Mouse (Mus musculus) hindbrain, embryonic 12.5 days (tissue): Measurements from ENCODE around the gene Clk3. TPM values are rescaled to one million over a fixed set of nuclear protein-coding genes. Genes with fewer than 3 reads are reported as not detected.
A peak's percentile ranks its signal among the peaks of the same experiment; 100 is the strongest.
"Not testable (repeated sequence)": the region's sequence is repeated elsewhere in the genome, so short reads cannot be mapped to it uniquely, and the experiment has no call there.

Source experiments
- ATAC-seq: fragments of 200-750 bp; cut with Nextera tagmentation; 2 replicates; pipeline ENCODE4 v1.8.0; 2017; ENCODE audit warnings: moderate TSS enrichment; ENCODE audit not compliant: low FRiP score
- H3K27ac ChIP-seq: fragments of 300-500 bp; sonication (generic); 2 replicates; pipeline ENCODE4 v1.5.1; 2016; ENCODE audit warnings: mild to moderate bottlenecking
- H3K27me3 ChIP-seq: fragments of 300-500 bp; sonication (generic); 2 replicates; pipeline ENCODE4 v1.6.1; 2016; ENCODE audit warnings: mild to moderate bottlenecking
- H3K36me3 ChIP-seq: fragments of 300-500 bp; sonication (generic); 2 replicates; pipeline ENCODE4 v1.6.1; 2016; ENCODE audit warnings: mild to moderate bottlenecking
- H3K4me1 ChIP-seq: fragments of 300-500 bp; sonication (generic); 2 replicates; pipeline ENCODE4 v1.6.1; 2016
- H3K4me2 ChIP-seq: fragments of 300-500 bp; sonication (generic); replicated peaks from 2 replicates; pipeline ENCODE4 v1.6.1; 2016; ENCODE audit warnings: mild to moderate bottlenecking
- H3K4me3 ChIP-seq: fragments of 300-500 bp; sonication (generic); 2 replicates; pipeline ENCODE4 v1.5.1; 2016; ENCODE audit warnings: mild to moderate bottlenecking
- H3K9ac ChIP-seq: fragments of 300-500 bp; sonication (generic); 2 replicates; pipeline ENCODE4 v1.6.1; 2016; ENCODE audit warnings: mild to moderate bottlenecking, moderate library complexity
- H3K9me3 ChIP-seq: fragments of 300-500 bp; sonication (generic); replicated peaks from 2 replicates; pipeline ENCODE4 v1.6.1; 2016; ENCODE audit warnings: mild to moderate bottlenecking
- WGBS: fragments of 180-500 bp; shearing (Covaris S2); methylation state at CpG from one replicate; pipeline ENCODE4 v1.1.7; 2016; 5-methylcytosine and 5-hydroxymethylcytosine counted together
- polyA plus RNA-seq: library from polyadenylated mRNA; unstranded; fragments of >200 nt; fragmentation: Nextera tagmentation; extraction: Ambion mirVana; gene quantifications from 2 replicates; pipeline ENCODE4 v1.2.1, GENCODE M21; 2016

Gene Clk3
- polyA plus RNA-seq, 1 experiment from 2014 or later = 81.8 TPM

GRCm38 (mm10) chr9:57710214-57710613 is 55.4 kb downstream of the Clk3 start:
- not testable (repeated sequence) for H3K9ac ChIP-seq, H3K27me3 ChIP-seq, H3K4me3 ChIP-seq, H3K4me2 ChIP-seq, ATAC-seq, H3K27ac ChIP-seq, H3K9me3 ChIP-seq
- Histone ChIP-seq H3K36me3 (peaks cover 18% of the 10 kb centered on the region), H3K4me1 (peaks cover 11% of the 10 kb centered on the region)
- 91% methylated on average over 5 of the region's 5 CpGs for WGBS

DNA sequence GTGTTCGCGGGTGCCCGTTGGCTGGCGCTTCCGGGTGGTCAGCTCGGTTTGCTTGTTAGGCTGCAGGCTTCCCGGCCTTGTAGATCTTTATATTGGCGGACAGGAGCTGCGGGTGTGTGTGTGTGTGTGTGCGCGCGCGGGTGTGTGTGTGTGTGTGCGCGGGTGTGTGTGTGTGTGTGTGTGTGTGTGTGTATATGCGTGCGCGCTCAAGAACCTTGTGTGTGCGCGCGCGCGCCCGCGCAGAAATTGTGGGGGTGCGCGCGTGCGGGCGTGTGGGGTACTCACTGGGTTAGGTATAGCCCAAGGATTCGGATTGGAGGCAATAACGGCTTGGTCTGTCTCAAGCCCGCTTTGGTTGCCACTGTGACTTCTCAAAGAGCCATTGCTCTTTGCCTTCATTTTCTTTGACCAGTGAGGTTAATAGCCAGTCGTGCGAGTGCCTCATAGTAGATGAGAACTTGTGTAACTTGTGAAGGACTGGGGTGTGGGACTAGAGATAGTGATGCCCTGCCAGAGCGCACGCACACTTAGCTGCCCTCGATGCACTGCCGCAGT is 56.9 kb downstream of the Clk3 start:
- Histone ChIP-seq H3K27ac (peak overlapping the region; percentile 83), H3K9ac (peak overlapping the region; percentile 93), H3K4me1 (peaks cover 11% of the 10 kb centered on the region), H3K27me3 (no peaks in the 10 kb centered on the region), H3K4me3 (peak overlapping the region; percentile 86), H3K9me3 (no peaks in the 10 kb centered on the region), H3K36me3 (peaks cover 6% of the 10 kb centered on the region), H3K4me2 (peak overlapping the region; percentile 63)
- ATAC-seq = peak; percentile 61
- 4% methylated on average over 35 of the region's 39 CpGs for WGBS

GRCm38 (mm10) chr9:57708068-57708719 is 57.5 kb downstream of the Clk3 start, which contains the start of gene Edc3:
Edc3 (plus strand) TSS chr9:57708540.
- Histone ChIP-seq H3K9ac (peak within 1 kb of the TSS; percentile 93), H3K4me3 (peak within 1 kb of the TSS; percentile 86), H3K9me3 (no peaks in the 10 kb centered on the region), H3K27ac (peak within 1 kb of the TSS; percentile 83), H3K36me3 (peaks cover 1% of the 10 kb centered on the region), H3K4me1 (peaks cover 11% of the 10 kb centered on the region), H3K27me3 (no peaks in the 10 kb centered on the region), H3K4me2 (peak within 1 kb of the TSS; percentile 63)
- peak; percentile 93 for ATAC-seq
- 1% methylated on average over 23 of the region's 23 CpGs for WGBS

- H3K9ac ChIP-seq = no peak overlapping the region
- H3K27me3 ChIP-seq = no peaks in the 10 kb centered on the region
- H3K27ac ChIP-seq = no peak overlapping the region
- no peaks in the 10 kb centered on the region for H3K36me3 ChIP-seq
- H3K4me1 ChIP-seq = peaks cover 11% of the 10 kb centered on the region
- H3K4me3 ChIP-seq = no peak overlapping the region
- 92% methylated on average over 3 of the region's 3 CpGs for WGBS
- no peak overlapping the region for H3K4me2 ChIP-seq
- ATAC-seq = no peak
- H3K9me3 ChIP-seq = no peaks in the 10 kb centered on the region
Measured at GRCm38 (mm10) chr9:57706496-57706895, 59.2 kb downstream of the Clk3 start.

Other genes starting within 250 kb of the Clk3 start
- gene Cox5a, start 244.6 kb downstream of the Clk3 start, polyA plus RNA-seq = 655 and 680 TPM in 2 replicates
- gene Fam219b, start 228.3 kb downstream of the Clk3 start, polyA plus RNA-seq = 20.0 and 21.0 TPM in 2 replicates
- 59.2 and 61.4 TPM in 2 replicates for gene Mpi, start 213.1 kb downstream of the Clk3 start, polyA plus RNA-seq
- 61.9 and 63.3 TPM in 2 replicates for gene Scamp2, start 204.9 kb downstream of the Clk3 start, polyA plus RNA-seq
- gene Ulk3, start 176.4 kb downstream of the Clk3 start, polyA plus RNA-seq = 20.0 and 20.1 TPM in 2 replicates
- gene Cplx3, start 159.6 kb downstream of the Clk3 start, polyA plus RNA-seq = 0.08 and 0.27 TPM in 2 replicates
- gene Lman1l, start 145.1 kb downstream of the Clk3 start, polyA plus RNA-seq = not detected in 2 replicates
- gene Csk, start 112.2 kb downstream of the Clk3 start, polyA plus RNA-seq = 38.3 and 41.6 TPM in 2 replicates
- not detected in 2 replicates for gene Cyp1a2, start 82.2 kb downstream of the Clk3 start, polyA plus RNA-seq
- 0.12 TPM in 1 of 2 replicates, not detected in the other for gene Cyp1a1, start 77.9 kb downstream of the Clk3 start, polyA plus RNA-seq
- gene Edc3, start 57.3 kb downstream of the Clk3 start, polyA plus RNA-seq = 39.4 and 40.3 TPM in 2 replicates
- 19.0 and 22.9 TPM in 2 replicates for gene Arid3b, start 70.9 kb upstream of the Clk3 start, polyA plus RNA-seq
- gene Ubl7, start 145.1 kb upstream of the Clk3 start, polyA plus RNA-seq = 143 and 144 TPM in 2 replicates
- gene Sema7a, start 174.3 kb upstream of the Clk3 start, polyA plus RNA-seq = 1.0 and 1.7 TPM in 2 replicates
- 0.17 and 0.38 TPM in 2 replicates for gene Cyp11a1, start 240.6 kb upstream of the Clk3 start, polyA plus RNA-seq